Mouse (Mus musculus) layer of hippocampus, postnatal 25 days (tissue): Measurements from ENCODE around the gene Spata33. TPM values are rescaled to one million over a fixed set of nuclear protein-coding genes. Genes with fewer than 3 reads are reported as not detected.
A peak's percentile ranks its signal among the peaks of the same experiment; 100 is the strongest.
"Not testable (repeated sequence)": the region's sequence is repeated elsewhere in the genome, so short reads cannot be mapped to it uniquely, and the experiment has no call there.

Source experiments
- DNase-seq, 2 experiments: peaks; one replicate each; pipeline ENCODE4 v3.0.0; 2022; ENCODE audit warnings: mixed read lengths in 2 of 2, low spot score in 1 of 2; ENCODE audit errors: extremely low spot score in 1 of 2
- total RNA-seq, 2 experiments: library from RNA; stranded (reverse); gene quantifications; 2 replicates each; pipeline ENCODE4 v1.2.3; 2021

The Spata33 gene
- total RNA-seq, 2 experiments from 2014 or later: 6.5 to 7.3 TPM

- peak in 1 of 2 experiments; percentile 12 for DNase-seq
Measured at GRCm38 (mm10) chr8:123232553-123232952, 19.9 kb downstream of the Spata33 start.

GRCm38 (mm10) chr8:123233300-123233699 is 20.7 kb downstream of the Spata33 start:
- DNase-seq: peak in 1 of 2 experiments; percentile 18

- DNase-seq: no peak
Measured at GRCm38 (mm10) chr8:123233760-123234159, 21.1 kb downstream of the Spata33 start.

GRCm38 (mm10) chr8:123234918-123235519 is 22.4 kb downstream of the Spata33 start:
- peak; percentile 60 to 65 for DNase-seq

- peak; percentile 67 to 75 for DNase-seq
Measured at GRCm38 (mm10) chr8:123235520-123236497, 23.2 kb downstream of the Spata33 start, which contains the start of gene Spata2l. Gene Spata2l, minus strand, starts transcription at chr8:123236233.

GRCm38 (mm10) chr8:123239398-123239797 is 26.8 kb downstream of the Spata33 start:
- DNase-seq: no peak

GRCm38 (mm10) chr8:123242107-123242923 is 29.7 kb downstream of the Spata33 start:
- DNase-seq: no peak

GRCm38 (mm10) chr8:123243053-123243452 is 30.4 kb downstream of the Spata33 start:
- DNase-seq: no peak

GRCm38 (mm10) chr8:123244382-123244781 is 31.8 kb downstream of the Spata33 start:
- DNase-seq: no peak

- no peak for DNase-seq
Measured at GRCm38 (mm10) chr8:123245543-123245942, 32.9 kb downstream of the Spata33 start.

GRCm38 (mm10) chr8:123247748-123248147 is 35.1 kb downstream of the Spata33 start:
- DNase-seq: no peak

- DNase-seq: no peak
Measured at GRCm38 (mm10) chr8:123248596-123248995, 36.0 kb downstream of the Spata33 start.

- DNase-seq: no peak
Measured at GRCm38 (mm10) chr8:123250940-123251339, 38.3 kb downstream of the Spata33 start.

GRCm38 (mm10) chr8:123252925-123253324 is 40.3 kb downstream of the Spata33 start:
- DNase-seq: no peak

GRCm38 (mm10) chr8:123253451-123254098 is 40.9 kb downstream of the Spata33 start:
- no peak for DNase-seq

- peak; percentile 79 for DNase-seq
Measured at GRCm38 (mm10) chr8:123254099-123254885, 41.7 kb downstream of the Spata33 start, which contains the start of the genes Zfp276 and Vps9d1. Gene Zfp276, plus strand, starts transcription at chr8:123254195. Gene Vps9d1, minus strand, starts transcription at chr8:123254348.

GRCm38 (mm10) chr8:123255170-123255569 is 42.5 kb downstream of the Spata33 start:
- no peak for DNase-seq

GRCm38 (mm10) chr8:123257114-123257513 is 44.5 kb downstream of the Spata33 start:
- DNase-seq: no peak

- not testable (repeated sequence) for DNase-seq
Measured at GRCm38 (mm10) chr8:123257593-123257992, 45.0 kb downstream of the Spata33 start.
